Mouse (Mus musculus) large intestine, adult 2 months (tissue): ENCODE data around the gene Pip5k1b. TPM values are rescaled to one million over a fixed set of nuclear protein-coding genes. Genes with fewer than 3 reads are reported as not detected.

Source experiments
- DNase-seq: peaks from one replicate; pipeline ENCODE4 v3.0.0-alpha.2; 2012; ENCODE audit warnings: low read depth, low spot score
- WGBS: fragments of 180-500 bp; shearing (Covaris S2); methylation state at CpG from one replicate; pipeline ENCODE4 v1.1.7; 2018; 5-methylcytosine and 5-hydroxymethylcytosine counted together
- polyA plus RNA-seq: library from polyadenylated mRNA; depleted of rRNA; stranded (reverse); fragments of >200 nt; gene quantifications from 2 replicates; pipeline ENCODE4 v1.2.3, GENCODE M21; 2012

The Pip5k1b gene
- polyA plus RNA-seq, 1 experiment = 31.2 TPM

- 75% methylated on average over 4 of the region's 4 CpGs for WGBS
- no peak for DNase-seq
Measured at GRCm38 (mm10) chr19:24484612-24485194, 71.0 kb downstream of the Pip5k1b start.

GRCm38 (mm10) chr19:24480916-24481315 is 74.8 kb downstream of the Pip5k1b start:
- no peak for DNase-seq
- 49% methylated on average over 2 of the region's 2 CpGs for WGBS

- under 1% methylated on average over 87 of the region's 92 CpGs for WGBS
Measured at GRCm38 (mm10) chr19:24476929-24477882, 78.5 kb downstream of the Pip5k1b start, which contains the start of gene Fam122a. TSS of gene Fam122a (minus strand) at chr19:24477356.

GRCm38 (mm10) chr19:24476461-24476860 is 79.2 kb downstream of the Pip5k1b start:
- DNase-seq = no peak
- 2% methylated on average over 11 of the region's 11 CpGs for WGBS

More at GRCm38 (mm10) chr19:24476929-24477882, 78.5 kb downstream of the Pip5k1b start, which contains the start of gene Fam122a:
- DNase-seq = no peak

GRCm38 (mm10) chr19:24475281-24475680 is 80.4 kb downstream of the Pip5k1b start:
- 63% methylated on average over 6 of the region's 6 CpGs for WGBS
- no peak for DNase-seq

GRCm38 (mm10) chr19:24472512-24472911 is 83.2 kb downstream of the Pip5k1b start:
- 87% methylated on average over 5 of the region's 5 CpGs for WGBS
- DNase-seq = no peak

GRCm38 (mm10) chr19:24471538-24471937 is 84.1 kb downstream of the Pip5k1b start:
- 90% methylated on average over 6 of the region's 6 CpGs for WGBS
- DNase-seq = no peak

GRCm38 (mm10) chr19:24469216-24469615 is 86.5 kb downstream of the Pip5k1b start:
- WGBS = 77% methylated on average over 4 of the region's 4 CpGs
- DNase-seq = no peak

- no peak for DNase-seq
- 73% methylated on average over 3 of the region's 3 CpGs for WGBS
Measured at GRCm38 (mm10) chr19:24468616-24469015, 87.1 kb downstream of the Pip5k1b start.

GRCm38 (mm10) chr19:24463011-24463410 is 92.7 kb downstream of the Pip5k1b start:
- 85% methylated on average over 2 of the region's 3 CpGs for WGBS
- DNase-seq = no peak

GRCm38 (mm10) chr19:24456591-24457231 is 99.0 kb downstream of the Pip5k1b start:
- no peak for DNase-seq
- WGBS = 34% methylated on average over 6 of the region's 6 CpGs

GRCm38 (mm10) chr19:24455249-24455960 is 100.3 kb downstream of the Pip5k1b start:
- WGBS = 82% methylated on average over 6 of the region's 6 CpGs
- no peak for DNase-seq

- 44% methylated on average over 2 of the region's 2 CpGs for WGBS
- no peak for DNase-seq
Measured at GRCm38 (mm10) chr19:24454451-24454850, 101.2 kb downstream of the Pip5k1b start.

GRCm38 (mm10) chr19:24453379-24453778 is 102.3 kb downstream of the Pip5k1b start:
- no peak for DNase-seq
- WGBS = 25% methylated on average over 13 of the region's 13 CpGs

GRCm38 (mm10) chr19:24452441-24452898 is 103.2 kb downstream of the Pip5k1b start:
- 19% methylated on average over 3 of the region's 3 CpGs for WGBS
- DNase-seq = no peak

- DNase-seq = no peak
- 57% methylated on average over 3 of the region's 3 CpGs for WGBS
Measured at GRCm38 (mm10) chr19:24451626-24452025, 104.0 kb downstream of the Pip5k1b start.

- no peak for DNase-seq
- WGBS = 51% methylated on average over 8 of the region's 8 CpGs
Measured at GRCm38 (mm10) chr19:24450740-24451139, 104.9 kb downstream of the Pip5k1b start.

GRCm38 (mm10) chr19:24444322-24444721 is 111.3 kb downstream of the Pip5k1b start:
- no peak for DNase-seq
- 88% methylated on average over 3 of the region's 3 CpGs for WGBS

- 80% methylated on average over 4 of the region's 4 CpGs for WGBS
- DNase-seq = no peak
Measured at GRCm38 (mm10) chr19:24439715-24440114, 116.0 kb downstream of the Pip5k1b start.
